Mouse (Mus musculus) midbrain, postnatal 0 days (tissue): ENCODE results near the gene Cdkn1b. TPM values are rescaled to one million over a fixed set of nuclear protein-coding genes. Genes with fewer than 3 reads are reported as not detected.

ENCODE experiments used
- ATAC-seq: fragments of 200-750 bp; cut with Nextera tagmentation; 2 replicates; pipeline ENCODE4 v1.8.0; 2017; ENCODE audit warnings: moderate number of reproducible peaks, mild to moderate bottlenecking, moderate TSS enrichment, moderate library complexity; ENCODE audit not compliant: low FRiP score
- DNase-seq: peaks from one replicate; pipeline ENCODE4 v3.0.0-alpha.2; 2015; ENCODE audit warnings: low spot score
- H3K27ac ChIP-seq: fragments of 300-500 bp; sonication (generic); 2 replicates; pipeline ENCODE4 v1.5.1; 2014; ENCODE audit warnings: low read depth, mild to moderate bottlenecking, low read length, mixed read lengths
- H3K27me3 ChIP-seq: fragments of 300-500 bp; sonication (generic); 2 replicates; pipeline ENCODE4 v1.6.1; 2014; ENCODE audit warnings: low read length, control low read depth, mixed read lengths; ENCODE audit not compliant: insufficient read depth
- H3K36me3 ChIP-seq: fragments of 300-500 bp; sonication (generic); 2 replicates; pipeline ENCODE4 v1.6.1; 2014; ENCODE audit warnings: low read length, control low read depth, mixed read lengths; ENCODE audit not compliant: insufficient read depth
- H3K4me1 ChIP-seq: fragments of 300-500 bp; sonication (generic); 2 replicates; pipeline ENCODE4 v1.6.1; 2014; ENCODE audit warnings: mild to moderate bottlenecking, control low read depth, antibody characterized with exemption, low read length, mixed read lengths; ENCODE audit not compliant: insufficient read depth
- H3K4me2 ChIP-seq: fragments of 300-500 bp; sonication (generic); 2 replicates; pipeline ENCODE4 v1.6.1; 2014; ENCODE audit warnings: low read depth, mild to moderate bottlenecking, low read length, mixed read lengths; ENCODE audit not compliant: poor library complexity, severe bottlenecking
- H3K4me3 ChIP-seq: fragments of 300-500 bp; sonication (generic); 2 replicates; pipeline ENCODE4 v1.5.1; 2014; ENCODE audit warnings: low read depth, mild to moderate bottlenecking, low read length, moderate library complexity
- H3K9ac ChIP-seq: fragments of 300-500 bp; sonication (generic); replicated peaks from 2 replicates; pipeline ENCODE4 v1.6.1; 2014; ENCODE audit warnings: mild to moderate bottlenecking, low read length, moderate library complexity, mixed read lengths; ENCODE audit not compliant: poor library complexity, severe bottlenecking
- H3K9me3 ChIP-seq: fragments of 300-500 bp; sonication (generic); 2 replicates; pipeline ENCODE4 v1.6.1; 2016; ENCODE audit warnings: low read length, control low read depth
- CTCF ChIP-seq: IDR thresholded peaks from 2 replicates; pipeline ENCODE4 v1.5.1; 2016; ENCODE audit warnings: antibody characterized with exemption, mild to moderate bottlenecking
- WGBS: fragments of 180-500 bp; shearing (Covaris S2); extraction: QIAGEN DNeasy Blood & Tissue Kit; methylation state at CpG from one replicate; pipeline ENCODE4 v1.1.7; 2014; 5-methylcytosine and 5-hydroxymethylcytosine counted together
- polyA plus RNA-seq: library from polyadenylated mRNA; unstranded; fragments of >200 nt; fragmentation: Nextera tagmentation; extraction: Ambion mirVana; gene quantifications from 2 replicates; pipeline ENCODE4 v1.2.1, GENCODE M21; 2015
- total RNA-seq: library from RNA; depleted of rRNA; stranded (reverse); fragments of >200 nt; gene quantifications from 2 replicates; pipeline ENCODE4 v1.2.3, GENCODE M21; 2014

Gene Cdkn1b
- total and polyA plus RNA-seq, 2 experiments from 2014 or later = 25.6 to 58.8 TPM

GRCm38 (mm10) chr6:134948522-134949061, 28.4 kb downstream of the Cdkn1b start:
- no peaks in the 10 kb centered on the region for H3K36me3 ChIP-seq
- no peak overlapping the region for H3K4me2 ChIP-seq
- H3K9ac ChIP-seq = no peak overlapping the region
- H3K4me3 ChIP-seq = no peak overlapping the region
- WGBS = 72% methylated on average over 11 of the region's 11 CpGs
- ATAC-seq = no peak
- H3K4me1 ChIP-seq = no peaks in the 10 kb centered on the region
- H3K9me3 ChIP-seq = no peaks in the 10 kb centered on the region
- DNase-seq = no peak
- H3K27ac ChIP-seq = no peak overlapping the region
- no peak for TF ChIP-seq CTCF
- H3K27me3 ChIP-seq = no peaks in the 10 kb centered on the region

GRCm38 (mm10) chr6:134949241-134949640, 29.0 kb downstream of the Cdkn1b start:
- Histone ChIP-seq H3K27ac (no peak overlapping the region), H3K9me3 (no peaks in the 10 kb centered on the region), H3K9ac (no peak overlapping the region), H3K4me3 (no peak overlapping the region), H3K4me1 (no peaks in the 10 kb centered on the region), H3K27me3 (no peaks in the 10 kb centered on the region), H3K36me3 (no peaks in the 10 kb centered on the region), H3K4me2 (no peak overlapping the region)
- ATAC-seq (no peak), DNase-seq (no peak)
- no peak for TF ChIP-seq CTCF
- 94% methylated on average over 3 of the region's 3 CpGs for WGBS

GRCm38 (mm10) chr6:134951364-134951763, 31.2 kb downstream of the Cdkn1b start:
- Histone ChIP-seq H3K4me2 (no peak overlapping the region), H3K27ac (no peak overlapping the region), H3K9ac (no peak overlapping the region), H3K36me3 (no peaks in the 10 kb centered on the region), H3K4me1 (no peaks in the 10 kb centered on the region), H3K27me3 (no peaks in the 10 kb centered on the region), H3K4me3 (no peak overlapping the region), H3K9me3 (no peaks in the 10 kb centered on the region)
- WGBS = 88% methylated on average over 5 of the region's 5 CpGs
- ATAC-seq = no peak
- no peak for TF ChIP-seq CTCF
- DNase-seq = no peak

GRCm38 (mm10) chr6:134953976-134954375, 33.8 kb downstream of the Cdkn1b start:
- no peak for TF ChIP-seq CTCF
- no peak overlapping the region for H3K27ac ChIP-seq
- no peak overlapping the region for H3K4me2 ChIP-seq
- H3K9me3 ChIP-seq = no peaks in the 10 kb centered on the region
- ATAC-seq (no peak), DNase-seq (no peak)
- no peak overlapping the region for H3K4me3 ChIP-seq
- 62% methylated on average over 11 of the region's 11 CpGs for WGBS
- no peak overlapping the region for H3K9ac ChIP-seq
- H3K36me3 ChIP-seq = no peaks in the 10 kb centered on the region
- no peaks in the 10 kb centered on the region for H3K27me3 ChIP-seq
- no peaks in the 10 kb centered on the region for H3K4me1 ChIP-seq

- Histone ChIP-seq H3K9ac (no peak overlapping the region), H3K4me2 (no peak overlapping the region), H3K27me3 (no peaks in the 10 kb centered on the region), H3K4me1 (no peaks in the 10 kb centered on the region), H3K36me3 (no peaks in the 10 kb centered on the region), H3K9me3 (no peaks in the 10 kb centered on the region), H3K27ac (no peak overlapping the region), H3K4me3 (no peak overlapping the region)
- DNase-seq (no peak), ATAC-seq (no peak)
- 74% methylated on average over 4 of the region's 4 CpGs for WGBS
- peak; percentile 30; the same call in 1 of the 2 replicates for TF ChIP-seq CTCF
Measured at GRCm38 (mm10) chr6:134956388-134956787, 36.2 kb downstream of the Cdkn1b start.

- Histone ChIP-seq H3K9me3 (no peaks in the 10 kb centered on the region), H3K36me3 (no peaks in the 10 kb centered on the region), H3K4me1 (no peaks in the 10 kb centered on the region), H3K27me3 (no peaks in the 10 kb centered on the region), H3K27ac (no peak overlapping the region), H3K9ac (no peak overlapping the region), H3K4me2 (no peak overlapping the region), H3K4me3 (no peak overlapping the region)
- no peak for DNase-seq
- WGBS = 52% methylated on average over 5 of the region's 5 CpGs
- ATAC-seq = no peak
- TF ChIP-seq CTCF = no peak
Measured at GRCm38 (mm10) chr6:134961286-134961685, 41.1 kb downstream of the Cdkn1b start.
